Mouse (Mus musculus) adrenal gland, postnatal 10 days (tissue): ENCODE measurements around the gene Zfp605. TPM values are rescaled to one million over a fixed set of nuclear protein-coding genes. Genes with fewer than 3 reads are reported as not detected.
"Not testable (repeated sequence)": the region's sequence is repeated elsewhere in the genome, so short reads cannot be mapped to it uniquely, and the experiment has no call there.

Experiments
- DNase-seq: peaks from one replicate; pipeline ENCODE4 v3.0.0; 2021; ENCODE audit warnings: mixed read lengths
- total RNA-seq, 2 experiments: library from RNA; stranded (reverse); gene quantifications; 2 replicates each; pipeline ENCODE4 v1.2.3; 2021

The Zfp605 gene
- total RNA-seq, 2 experiments from 2014 or later: 3.8 to 5.1 TPM

DNA sequence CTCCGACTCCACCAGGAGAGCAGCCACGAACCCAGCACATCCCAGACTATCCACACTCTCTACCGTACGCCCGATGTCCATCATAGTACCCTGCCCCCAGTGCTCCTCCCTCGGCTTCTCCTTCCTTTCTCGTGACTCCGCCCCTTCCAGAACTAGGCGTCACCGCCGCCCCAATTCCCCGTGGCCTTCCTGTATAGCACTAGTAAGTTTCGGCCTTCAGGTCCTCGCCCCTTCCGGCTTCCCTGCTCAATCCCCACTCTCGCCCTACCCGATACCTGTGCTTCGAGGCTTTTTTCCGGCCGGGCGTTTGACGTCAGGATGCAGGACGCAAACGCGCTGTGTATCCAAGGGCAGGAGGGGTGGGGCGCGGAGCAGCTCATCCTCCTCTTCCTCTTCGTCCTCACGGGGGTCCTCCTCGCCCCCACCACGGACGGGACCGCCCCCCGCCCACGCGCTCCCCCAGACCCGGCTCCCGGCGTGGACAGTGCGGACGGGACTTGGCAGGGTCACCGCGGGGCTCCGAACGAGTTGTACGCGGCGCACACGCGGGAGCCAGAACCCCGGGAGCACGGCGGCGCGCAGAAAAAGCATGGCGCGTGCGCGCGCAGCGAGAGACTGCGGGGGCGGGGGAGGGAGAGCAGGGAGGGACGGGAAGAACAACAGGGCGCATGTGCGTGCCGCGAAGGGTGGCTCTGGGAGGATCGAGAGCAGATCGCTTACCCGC is 2.1 kb upstream of the Zfp605 start, which contains the start of gene Gtpbp6:
Gtpbp6 (minus strand) TSS at position 617 of the 724 bp plus-strand sequence.
- peak; percentile 97 for DNase-seq

DNA sequence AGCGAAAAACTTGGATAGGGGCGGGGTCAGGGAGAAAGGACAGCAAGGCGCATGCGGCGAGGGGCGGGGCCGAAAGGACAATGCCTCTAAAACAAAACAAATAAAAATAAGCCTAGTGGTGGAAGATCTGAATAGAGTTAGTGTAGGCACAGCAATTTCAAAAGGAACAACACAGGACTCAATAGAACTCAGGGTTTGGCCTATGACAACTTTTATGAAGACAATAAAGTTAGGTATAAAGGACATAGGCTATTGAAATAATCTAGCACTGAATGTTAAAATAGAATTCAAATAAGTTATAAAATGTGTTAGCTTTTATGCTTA is 1.6 kb upstream of the Zfp605 start:
- no peak for DNase-seq

DNA sequence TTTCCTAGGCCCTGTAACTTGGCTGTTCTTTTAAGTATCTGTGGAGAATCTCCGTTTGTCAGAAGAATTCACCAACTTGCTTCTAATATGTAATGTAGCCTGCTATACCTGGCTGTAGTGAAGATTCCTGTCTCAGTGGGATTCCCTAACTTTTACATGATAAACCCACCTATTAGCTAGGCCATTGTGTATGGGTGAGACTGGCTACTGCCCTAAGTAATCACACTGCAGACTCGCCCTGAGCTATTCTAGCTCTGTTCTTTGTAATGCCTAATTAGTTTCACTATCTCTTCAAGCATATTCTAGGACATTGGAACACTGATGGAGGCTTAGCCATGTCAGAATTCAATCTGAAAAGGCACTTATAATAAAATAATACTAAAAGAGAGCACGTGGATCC is 12.5 kb downstream of the Zfp605 start:
- not testable (repeated sequence) for DNase-seq

DNA sequence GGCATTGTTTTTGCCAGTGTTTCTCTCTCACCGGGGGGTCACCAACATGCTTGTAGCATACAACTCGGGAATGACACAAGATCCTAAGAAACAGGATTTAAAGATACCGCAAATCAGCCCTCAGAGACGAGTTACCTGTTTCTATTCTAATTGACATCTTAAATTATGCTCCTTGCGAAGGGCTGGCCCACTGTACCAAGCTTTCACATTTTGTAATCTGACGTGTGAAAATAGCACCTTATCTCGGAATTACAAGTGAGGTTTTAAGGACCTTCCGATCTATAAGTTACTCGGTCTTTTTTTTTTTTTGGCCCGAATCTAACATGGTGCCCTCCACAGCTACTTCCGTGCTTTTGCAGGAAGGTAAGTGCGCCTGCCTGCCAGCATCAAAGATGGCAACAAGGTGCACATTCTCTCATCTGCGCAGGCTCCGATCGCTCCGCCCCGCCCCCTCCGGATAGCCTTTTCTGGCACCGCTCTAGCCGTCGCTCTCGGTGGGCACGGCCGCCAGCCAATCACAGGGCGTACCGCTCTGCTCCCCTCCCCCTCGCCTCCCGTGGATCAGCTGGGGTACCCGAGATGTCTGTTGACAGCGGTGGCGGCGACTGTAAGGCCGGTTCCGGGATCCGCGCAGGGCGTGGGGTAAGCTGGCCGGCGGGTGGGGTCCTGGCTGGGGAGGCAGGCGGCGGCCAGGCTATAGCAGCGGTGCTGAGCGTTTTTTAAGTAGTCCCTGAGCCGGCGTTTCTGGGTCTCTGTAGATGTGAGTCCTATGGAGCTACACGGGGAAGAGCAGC is 25.6 kb downstream of the Zfp605 start, which contains the start of gene Chfr:
Chfr (plus strand) TSS at position 550 of the 794 bp plus-strand sequence.
- DNase-seq: peak; percentile 100

DNA sequence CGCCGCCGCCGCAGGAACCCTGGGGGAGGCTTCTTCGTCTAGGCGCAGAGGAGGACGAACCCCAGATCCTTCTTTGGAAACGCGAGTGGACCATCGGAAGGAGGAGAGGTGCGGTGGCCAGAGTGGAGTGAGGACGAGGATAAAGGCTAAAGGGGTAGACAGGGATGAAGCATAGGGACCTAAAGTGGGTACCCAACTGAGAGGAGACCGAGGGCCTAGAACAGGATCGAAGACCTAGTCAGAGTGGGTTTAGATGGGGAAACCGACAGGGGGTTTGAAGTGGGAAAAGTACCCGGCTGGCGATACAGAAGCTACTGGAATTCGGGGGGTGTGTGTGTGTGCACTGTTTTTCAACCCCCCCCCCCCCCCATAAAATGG is 26.2 kb downstream of the Zfp605 start:
- no peak for DNase-seq

DNA sequence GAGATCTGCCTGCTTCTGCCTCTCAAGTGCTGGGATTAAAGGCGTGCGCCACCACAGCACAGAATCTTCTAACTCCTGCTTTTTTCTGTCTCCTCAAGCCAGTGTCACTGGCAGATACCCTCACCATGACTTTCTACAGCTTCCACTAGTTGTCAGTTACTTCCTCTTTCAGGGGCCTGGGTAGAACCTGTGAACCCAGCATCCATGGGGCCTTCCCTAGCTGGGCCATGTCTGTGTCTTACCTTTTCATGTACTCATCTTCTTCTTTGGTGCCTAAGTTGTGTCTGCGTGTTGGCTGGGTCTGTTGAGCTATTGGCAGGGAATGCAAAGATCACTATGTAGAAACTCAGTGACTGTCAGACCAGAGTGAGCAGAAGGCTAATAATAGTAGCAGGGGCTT is 27.9 kb downstream of the Zfp605 start:
- DNase-seq: no peak

DNA sequence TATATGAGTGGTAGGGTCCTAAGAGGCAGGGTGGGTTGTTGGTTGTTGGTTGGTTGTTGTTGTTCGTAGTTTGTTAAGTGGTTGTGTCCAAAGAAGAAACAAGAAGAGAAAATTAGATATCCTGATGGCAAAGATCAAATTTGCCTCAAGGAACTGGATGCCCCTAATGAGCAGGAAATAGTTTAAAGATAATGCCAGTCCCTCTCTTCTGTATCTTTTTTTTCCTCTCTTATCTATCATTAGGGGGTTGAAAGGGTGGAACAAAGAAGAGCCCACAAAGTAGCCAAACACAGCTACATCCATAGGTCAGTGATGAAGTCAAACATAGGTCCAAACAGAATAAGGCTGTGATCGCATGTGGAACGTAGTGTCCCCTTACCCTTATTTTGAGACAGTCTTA is 29.4 kb downstream of the Zfp605 start:
- no peak for DNase-seq

DNA sequence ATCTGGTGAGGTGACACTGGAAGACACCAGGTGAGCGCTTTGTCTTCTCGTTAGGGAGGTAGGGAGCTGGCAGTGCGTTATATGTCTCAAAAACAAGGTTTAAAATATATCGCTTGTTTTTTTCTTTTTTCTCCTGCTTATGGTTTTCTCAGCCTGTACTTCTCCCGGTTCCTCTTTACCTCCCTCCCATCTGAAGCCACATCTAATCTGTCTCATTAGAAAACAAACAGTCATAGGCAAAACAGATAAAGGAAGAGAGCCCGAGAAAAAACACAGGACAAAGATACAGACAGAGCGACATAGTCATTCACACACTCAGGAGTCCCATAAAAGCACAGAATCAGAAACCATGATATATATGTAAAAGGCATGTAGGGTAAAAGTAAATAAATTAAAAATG is 30.5 kb downstream of the Zfp605 start:
- DNase-seq: no peak

DNA sequence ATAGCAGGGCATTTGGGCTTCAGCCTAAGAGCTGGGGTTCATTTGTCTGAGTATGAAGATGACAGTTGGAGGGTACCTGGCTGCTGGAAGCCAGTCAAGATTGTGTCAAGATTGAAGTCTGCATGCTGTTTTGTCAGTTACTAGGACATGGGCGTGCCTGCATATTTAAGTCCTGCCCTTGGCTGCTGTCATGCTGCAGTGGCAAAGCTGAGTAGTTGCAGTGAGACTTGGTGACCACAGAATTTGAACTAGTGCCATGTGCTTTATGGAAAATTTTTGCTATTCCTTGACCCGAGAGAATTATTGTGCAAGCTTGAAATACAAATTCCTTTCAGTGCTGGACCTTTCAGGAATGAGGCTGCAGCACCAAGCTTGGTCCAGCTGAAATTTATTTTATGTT is 32.4 kb downstream of the Zfp605 start:
- DNase-seq: peak; percentile 55

DNA sequence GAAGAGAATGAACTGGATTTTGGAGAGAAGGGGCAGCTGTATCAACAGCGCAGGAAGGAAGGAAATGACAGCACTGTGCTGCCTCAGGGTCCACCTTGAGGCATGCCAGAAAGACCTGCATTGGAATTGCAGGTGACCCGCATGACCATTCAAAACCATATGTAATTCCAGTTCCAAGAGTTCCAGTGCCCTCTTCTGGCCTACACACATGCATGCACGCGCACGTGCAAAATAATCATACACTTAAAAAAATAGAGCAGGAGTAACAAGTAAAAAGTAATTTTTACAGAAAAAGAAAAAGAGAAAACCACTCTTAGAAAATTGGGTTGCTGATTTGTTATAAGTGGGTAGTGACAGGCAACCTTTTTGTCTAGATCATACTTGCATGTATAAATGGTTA is 33.1 kb downstream of the Zfp605 start:
- DNase-seq: no peak

DNA sequence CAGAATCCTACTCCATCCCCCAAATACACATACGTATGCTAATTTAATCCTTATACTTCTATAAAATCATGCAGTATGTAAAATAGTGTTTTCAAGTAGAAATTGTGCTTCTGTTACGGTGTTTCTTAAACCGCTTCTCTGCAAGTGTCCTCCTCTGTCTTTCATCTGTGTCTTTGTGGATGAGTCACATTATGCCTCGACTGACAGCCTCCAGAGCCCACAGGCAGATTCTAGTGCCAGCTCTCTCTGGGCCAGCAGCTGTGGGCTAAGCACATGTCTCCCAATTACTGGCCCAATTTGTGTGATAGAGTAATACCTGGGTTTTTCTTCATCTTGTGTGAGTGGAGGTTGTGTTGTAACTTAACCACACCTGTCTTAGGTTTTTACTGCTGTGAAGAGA is 59.5 kb downstream of the Zfp605 start:
- DNase-seq: no peak

DNA sequence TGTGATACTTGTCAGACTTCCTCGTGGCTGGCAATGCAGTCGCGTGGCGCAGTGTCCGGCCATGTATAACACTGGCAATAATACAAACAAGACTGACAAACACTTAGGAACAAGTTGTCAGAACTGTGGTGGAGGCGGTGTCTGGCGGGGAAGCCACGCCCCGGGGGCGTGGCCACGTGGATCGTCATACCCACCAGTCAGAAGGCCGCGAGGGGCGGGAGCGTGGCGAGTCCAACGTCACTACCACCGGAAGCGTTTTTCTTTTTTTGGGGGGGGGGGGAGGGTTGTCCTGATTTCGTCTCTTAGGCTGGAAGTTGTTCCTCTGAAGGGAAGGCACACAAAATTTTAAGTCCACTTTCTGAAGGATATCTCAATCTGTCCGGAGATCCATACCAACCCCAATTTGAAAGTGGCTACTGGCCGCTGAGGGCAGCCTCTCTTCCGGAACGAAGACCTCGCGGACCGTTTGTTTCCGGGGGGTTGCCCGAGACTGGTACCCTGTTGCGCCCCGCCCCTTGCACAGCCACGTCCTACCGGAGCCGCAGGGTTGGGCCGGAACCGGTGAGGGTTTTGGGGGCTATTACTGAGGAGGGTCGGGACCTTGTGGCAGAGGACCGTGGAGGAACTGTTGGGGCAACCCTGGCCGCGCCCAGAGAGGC is 66.6 kb downstream of the Zfp605 start, which contains the start of gene Golga3:
Golga3 (plus strand) TSS at position 340 of the 659 bp plus-strand sequence.
- DNase-seq: peak; percentile 95

DNA sequence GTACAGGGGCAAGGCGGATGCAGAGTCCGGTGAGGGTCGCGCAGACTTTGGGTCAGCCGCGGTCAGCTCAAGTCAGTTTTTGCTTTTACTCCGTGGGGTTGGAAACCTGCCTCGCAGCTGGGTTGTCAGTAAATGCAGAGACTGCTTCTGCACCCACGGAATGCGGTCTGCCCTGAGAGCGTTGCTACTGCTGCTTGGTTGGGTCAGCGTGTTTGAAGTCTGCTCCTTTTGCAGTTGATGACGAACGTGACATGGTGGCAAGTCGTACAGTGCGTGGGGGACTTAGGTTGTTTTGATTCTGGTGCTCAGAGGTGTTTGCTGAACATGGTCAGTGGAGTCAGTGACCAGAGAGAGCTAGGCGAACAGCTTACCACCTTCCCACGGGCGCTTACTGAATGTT is 67.1 kb downstream of the Zfp605 start:
- no peak for DNase-seq

DNA sequence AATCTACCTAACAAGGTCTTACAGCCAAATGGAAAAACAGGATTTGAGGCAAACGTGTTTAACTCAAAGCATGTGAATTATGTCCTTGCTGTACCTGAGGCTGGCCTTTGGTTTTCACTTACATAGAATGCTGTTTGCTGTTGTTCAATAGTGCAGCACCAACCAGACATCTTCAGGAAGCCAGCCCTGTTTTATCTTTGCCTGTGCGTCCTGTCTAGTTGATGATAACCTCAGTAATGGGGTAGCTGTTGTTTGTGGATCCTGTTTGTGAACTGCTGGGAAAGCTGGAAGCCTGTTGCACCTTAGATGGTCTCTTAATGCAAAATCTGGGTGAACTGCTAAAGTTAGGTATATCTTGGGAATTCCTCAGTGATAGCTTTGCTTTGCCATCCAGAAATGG is 68.7 kb downstream of the Zfp605 start:
- no peak for DNase-seq

Other genes starting within 250 kb of the Zfp605 start
- gene Gm15446, start 186.7 kb upstream of the Zfp605 start, total RNA-seq: 10 to 100 TPM; 10.4 to 11.7 TPM
- 10 to 100 TPM; 14.3 to 29.2 TPM for gene Zfp932, start 113.6 kb upstream of the Zfp605 start, total RNA-seq
- gene Gm17655, start 37.6 kb upstream of the Zfp605 start, total RNA-seq: 1 to 10 TPM; 3.4 to 7.9 TPM
- under 1 TPM; 0.33 to 0.58 TPM for gene Gm35315, start 15.7 kb upstream of the Zfp605 start, total RNA-seq
- under 1 TPM; 0.18 to 0.42 TPM for gene Plcxd1, start 10.1 kb upstream of the Zfp605 start, total RNA-seq
- 10 to 100 TPM; 44.4 to 54.2 TPM for gene Gtpbp6, start 1.9 kb upstream of the Zfp605 start, total RNA-seq
- 10 to 100 TPM; 34.3 to 44.4 TPM for gene Chfr, start 25.8 kb downstream of the Zfp605 start, total RNA-seq
- gene Golga3, start 66.6 kb downstream of the Zfp605 start, total RNA-seq: 10 to 100 TPM; 31.6 to 37.8 TPM
- gene Ankle2, start 120.9 kb downstream of the Zfp605 start, total RNA-seq: 10 to 100 TPM; 37.1 to 40.6 TPM
- gene Pgam5, start 159.8 kb downstream of the Zfp605 start, total RNA-seq: 10 to 100 TPM; 41.4 to 42.7 TPM
- gene Pxmp2, start 176.1 kb downstream of the Zfp605 start, total RNA-seq: 10 to 100 TPM; 26.8 to 46.1 TPM
- gene Pole, start 176.2 kb downstream of the Zfp605 start, total RNA-seq: 10 to 100 TPM in 1 of 2 experiments, 1 to 10 TPM in 1; 7.6 to 12.0 TPM
- under 1 TPM; 0.63 to 0.97 TPM for gene P2rx2, start 233.1 kb downstream of the Zfp605 start, total RNA-seq
- gene Lrcol1, start 234.6 kb downstream of the Zfp605 start, total RNA-seq: not detected